Mouse (Mus musculus): Measurements from ENCODE around the gene Wdr63. TPM values are rescaled to one million over a fixed set of nuclear protein-coding genes. Genes with fewer than 3 reads are reported as not detected.

The Wdr63 gene
- polyA plus RNA-seq, 1 experiment from 2014 or later = 0.21 TPM

DNA sequence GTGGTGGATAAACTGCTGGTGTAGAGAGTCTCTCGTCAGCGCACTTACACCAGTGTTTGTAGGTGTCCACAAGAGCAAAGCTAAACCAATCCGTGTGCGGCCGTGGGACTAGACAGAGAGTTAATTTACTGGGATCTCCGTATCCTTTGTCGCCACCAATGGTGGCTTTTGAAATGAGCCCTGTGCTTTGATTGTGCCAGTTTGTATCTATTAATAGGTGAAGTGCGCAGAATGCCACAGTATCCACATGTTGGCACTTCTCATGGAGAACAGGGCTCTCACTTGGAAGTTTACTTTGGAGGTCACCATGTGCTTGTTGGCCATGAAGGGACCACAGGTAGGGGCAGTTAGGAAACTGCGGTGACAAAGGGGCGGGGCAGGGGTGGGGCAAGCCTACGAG lies 66.5 kb downstream of the Wdr63 start:
- no peak for ATAC-seq (replicated peaks; ENCODE audit: low FRiP score, low read depth)
- Histone ChIP-seq H3K36me3 (ENCODE audit: insufficient read depth, low read length) (no peaks in the 10 kb centered on the region), H3K9ac (ENCODE audit: low read depth, low read length) (no peak overlapping the region), H3K4me2 (ENCODE audit: low read length) (no peak overlapping the region), H3K27me3 (ENCODE audit: insufficient read depth, low read length) (no peaks in the 10 kb centered on the region), H3K9me3 (replicated peaks; ENCODE audit: low read length) (no peaks in the 10 kb centered on the region), H3K27ac (no peak overlapping the region), H3K4me3 (replicated peaks; ENCODE audit: low read depth, low read length) (no peak overlapping the region), H3K4me1 (replicated peaks; ENCODE audit: insufficient read depth, low read length) (0 out of 2 replicates have a peak, but pooled peaks cover 2% of the 10 kb centered on the region)
- no peak for DNase-seq (ENCODE audit: low spot score)
- 92% methylated on average over 11 of the region's 11 CpGs for WGBS
- no peak for TF ChIP-seq CTCF (IDR thresholded peaks at IDR 0.05; ENCODE audit: low read depth)

DNA sequence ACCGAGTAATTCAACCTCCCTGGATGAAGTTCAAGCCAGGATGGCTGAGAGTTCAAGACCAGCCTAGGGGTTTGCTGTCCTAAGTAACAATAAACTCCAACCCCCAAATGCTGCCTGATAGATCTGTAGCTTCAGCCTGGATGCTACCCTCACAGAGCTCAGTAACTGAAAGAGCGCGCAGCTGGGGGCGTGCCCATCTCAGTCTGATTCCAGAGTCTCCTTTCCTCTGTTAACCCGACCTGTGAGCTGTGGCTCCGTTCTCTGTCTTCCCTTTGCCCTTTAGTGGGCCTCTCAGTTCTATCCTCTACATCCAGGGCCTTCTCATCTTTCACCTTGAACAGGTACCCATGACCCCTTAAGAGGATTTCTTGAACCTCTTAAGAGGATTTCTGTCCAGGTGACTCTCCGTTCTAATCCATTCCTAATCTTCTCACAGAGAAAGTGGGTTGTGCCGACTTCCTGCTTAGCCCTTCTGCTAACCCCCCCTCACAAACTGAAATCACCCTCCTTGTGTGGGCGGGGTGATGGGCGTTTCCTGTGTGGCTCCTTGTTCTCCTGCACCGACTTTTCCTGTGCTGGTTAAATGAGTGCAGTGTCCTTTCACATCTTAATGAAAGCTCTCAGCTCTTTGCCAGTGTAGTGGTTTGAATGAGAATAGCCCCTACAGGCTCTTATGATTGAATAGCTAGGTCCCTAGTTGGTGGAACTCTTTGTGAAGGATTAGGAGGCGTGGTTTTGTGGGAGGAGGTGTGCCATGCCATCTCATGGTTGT lies 68.6 kb downstream of the Wdr63 start:
- no peaks in the 10 kb centered on the region for H3K36me3 ChIP-seq (ENCODE audit: insufficient read depth, low read length)
- no peak overlapping the region for H3K4me3 ChIP-seq (replicated peaks; ENCODE audit: low read depth, low read length)
- 59% methylated on average over 12 of the region's 12 CpGs for WGBS
- no peaks in the 10 kb centered on the region for H3K9me3 ChIP-seq (replicated peaks; ENCODE audit: low read length)
- no peak overlapping the region for H3K9ac ChIP-seq (ENCODE audit: low read depth, low read length)
- H3K27me3 ChIP-seq (ENCODE audit: insufficient read depth, low read length) = no peaks in the 10 kb centered on the region
- no peak overlapping the region for H3K27ac ChIP-seq
- H3K4me1 ChIP-seq (replicated peaks; ENCODE audit: insufficient read depth, low read length) = no peaks in the 10 kb centered on the region
- H3K4me2 ChIP-seq (ENCODE audit: low read length) = no peak overlapping the region
- no peak for TF ChIP-seq CTCF (IDR thresholded peaks at IDR 0.05; ENCODE audit: low read depth)
- no peak for DNase-seq (ENCODE audit: low spot score)
- no peak for ATAC-seq (replicated peaks; ENCODE audit: low FRiP score, low read depth)

- no peaks in the 10 kb centered on the region for H3K4me1 ChIP-seq (replicated peaks; ENCODE audit: insufficient read depth, low read length)
- peak; percentile 84 for ATAC-seq (replicated peaks; ENCODE audit: low FRiP score, low read depth)
- 24% methylated on average over 15 of the region's 15 CpGs for WGBS
- H3K36me3 ChIP-seq (ENCODE audit: insufficient read depth, low read length) = no peaks in the 10 kb centered on the region
- no peak overlapping the region for H3K4me2 ChIP-seq (ENCODE audit: low read length)
- DNase-seq (ENCODE audit: low spot score) = peak; percentile 47
- H3K9ac ChIP-seq (ENCODE audit: low read depth, low read length) = no peak overlapping the region
- no peaks in the 10 kb centered on the region for H3K27me3 ChIP-seq (ENCODE audit: insufficient read depth, low read length)
- H3K27ac ChIP-seq = peak overlapping the region; percentile 42; the same call in 1 of the 2 replicates
- no peak for TF ChIP-seq CTCF (IDR thresholded peaks at IDR 0.05; ENCODE audit: low read depth)
- no peak overlapping the region for H3K4me3 ChIP-seq (replicated peaks; ENCODE audit: low read depth, low read length)
- H3K9me3 ChIP-seq (replicated peaks; ENCODE audit: low read length) = no peaks in the 10 kb centered on the region
These were observed 70.0 kb downstream of the Wdr63 start for GRCm38 (mm10) chr3:146037906-146038305.

- no peaks in the 10 kb centered on the region for H3K36me3 ChIP-seq (ENCODE audit: insufficient read depth, low read length)
- no peak overlapping the region for H3K4me3 ChIP-seq (replicated peaks; ENCODE audit: low read depth, low read length)
- H3K4me1 ChIP-seq (replicated peaks; ENCODE audit: insufficient read depth, low read length) = no peaks in the 10 kb centered on the region
- no peak for TF ChIP-seq CTCF (IDR thresholded peaks at IDR 0.05; ENCODE audit: low read depth)
- H3K27me3 ChIP-seq (ENCODE audit: insufficient read depth, low read length) = no peaks in the 10 kb centered on the region
- H3K4me2 ChIP-seq (ENCODE audit: low read length) = no peak overlapping the region
- no peak overlapping the region for H3K9ac ChIP-seq (ENCODE audit: low read depth, low read length)
- 75% methylated on average over 5 of the region's 5 CpGs for WGBS
- H3K27ac ChIP-seq = no peak overlapping the region
- no peaks in the 10 kb centered on the region for H3K9me3 ChIP-seq (replicated peaks; ENCODE audit: low read length)
- ATAC-seq (replicated peaks; ENCODE audit: low FRiP score, low read depth) (no peak), DNase-seq (ENCODE audit: low spot score) (no peak)
These were observed 75.0 kb downstream of the Wdr63 start for GRCm38 (mm10) chr3:146032976-146033375.

GRCm38 (mm10) chr3:146030255-146030836 lies 77.6 kb downstream of the Wdr63 start:
- no peak for ATAC-seq (replicated peaks; ENCODE audit: low FRiP score, low read depth)

DNA sequence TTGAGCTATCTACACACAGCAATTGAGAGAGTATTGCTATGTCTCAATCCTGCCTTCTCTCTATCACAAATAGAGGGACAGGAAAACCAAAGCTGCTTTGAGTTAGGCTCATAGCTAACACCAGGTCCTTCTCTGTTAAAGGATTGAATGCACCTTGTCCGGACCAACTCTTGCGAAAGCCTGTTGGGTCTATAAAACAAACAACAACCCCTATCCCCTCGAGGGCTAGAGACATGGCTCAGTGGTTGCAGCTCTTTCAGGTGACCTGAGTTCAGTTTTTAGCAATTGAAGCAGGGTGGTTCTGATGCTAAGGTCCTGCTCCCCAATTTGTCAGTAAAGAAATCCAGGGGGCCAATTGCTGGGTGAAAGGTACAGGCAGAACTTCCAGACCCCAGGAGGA lies 78.7 kb downstream of the Wdr63 start:
- no peak overlapping the region for H3K4me2 ChIP-seq (ENCODE audit: low read length)
- H3K4me1 ChIP-seq (replicated peaks; ENCODE audit: insufficient read depth, low read length) = no peaks in the 10 kb centered on the region
- ATAC-seq (replicated peaks; ENCODE audit: low FRiP score, low read depth) = no peak
- no peaks in the 10 kb centered on the region for H3K27me3 ChIP-seq (ENCODE audit: insufficient read depth, low read length)
- 61% methylated on average over 3 of the region's 3 CpGs for WGBS
- H3K9me3 ChIP-seq (replicated peaks; ENCODE audit: low read length) = no peaks in the 10 kb centered on the region
- DNase-seq (ENCODE audit: low spot score) = no peak
- H3K36me3 ChIP-seq (ENCODE audit: insufficient read depth, low read length) = no peaks in the 10 kb centered on the region
- H3K9ac ChIP-seq (ENCODE audit: low read depth, low read length) = no peak overlapping the region
- H3K4me3 ChIP-seq (replicated peaks; ENCODE audit: low read depth, low read length) = no peak overlapping the region
- no peak overlapping the region for H3K27ac ChIP-seq
- no peak for TF ChIP-seq CTCF (IDR thresholded peaks at IDR 0.05; ENCODE audit: low read depth)

More at GRCm38 (mm10) chr3:146030255-146030836, 77.6 kb downstream of the Wdr63 start:
- no peaks in the 10 kb centered on the region for H3K27me3 ChIP-seq (ENCODE audit: insufficient read depth, low read length)
- H3K4me1 ChIP-seq (replicated peaks; ENCODE audit: insufficient read depth, low read length) = no peaks in the 10 kb centered on the region
- H3K9ac ChIP-seq (ENCODE audit: low read depth, low read length) = no peak overlapping the region
- no peak overlapping the region for H3K4me2 ChIP-seq (ENCODE audit: low read length)
- DNase-seq (ENCODE audit: low spot score) = no peak
- WGBS = 18% methylated on average over 5 of the region's 5 CpGs
- no peaks in the 10 kb centered on the region for H3K36me3 ChIP-seq (ENCODE audit: insufficient read depth, low read length)
- H3K4me3 ChIP-seq (replicated peaks; ENCODE audit: low read depth, low read length) = no peak overlapping the region
- TF ChIP-seq CTCF (IDR thresholded peaks at IDR 0.05; ENCODE audit: low read depth) = no peak
- H3K27ac ChIP-seq = no peak overlapping the region
- H3K9me3 ChIP-seq (replicated peaks; ENCODE audit: low read length) = no peaks in the 10 kb centered on the region
